Mouse (Mus musculus) CH12.LX (cell line): ENCODE data around the gene Slc25a14. TPM values are rescaled to one million over a fixed set of nuclear protein-coding genes. Genes with fewer than 3 reads are reported as not detected.
A peak's percentile ranks its signal among the peaks of the same experiment; 100 is the strongest.

Experiments
- DNase-seq: peaks from one replicate; pipeline ENCODE4 v3.0.0-alpha.2; 2013; ENCODE audit errors: extremely low read depth
- H3K27ac ChIP-seq: 2 replicates; pipeline ENCODE4 v1.5.1; 2012; ENCODE audit warnings: low read depth, mild to moderate bottlenecking, control low read depth, moderate library complexity; ENCODE audit not compliant: insufficient read depth
- H3K27me3 ChIP-seq: replicated peaks from 2 replicates; pipeline ENCODE3; 2012; ENCODE audit warnings: inconsistent platforms
- H3K36me3 ChIP-seq, 2 experiments: replicated peaks in 1 of 2; 2 replicates each; pipeline versions ENCODE3 to v1.6.1; 2012; ENCODE audit warnings: inconsistent platforms in 1 of 2, low read length in 1 of 2, mild to moderate bottlenecking in 1 of 2, mixed read lengths in 1 of 2, moderate library complexity in 1 of 2; ENCODE audit not compliant: control insufficient read depth in 1 of 2, insufficient read depth in 1 of 2
- H3K4me1 ChIP-seq, 2 experiments: 2 replicates each; pipeline ENCODE4 v1.6.1; 2012; ENCODE audit warnings: inconsistent platforms in 1 of 2, moderate library complexity in 1 of 2; ENCODE audit not compliant: insufficient read depth in 2 of 2, control insufficient read depth in 1 of 2
- H3K4me2 ChIP-seq: 2 replicates; pipeline ENCODE4 v1.6.1; 2012; ENCODE audit warnings: low read depth, mild to moderate bottlenecking, control low read depth; ENCODE audit not compliant: poor library complexity, insufficient read depth, severe bottlenecking
- H3K4me3 ChIP-seq, 3 experiments: fragments of 150-350 bp in 1 of 3; sonication (generic) in 1 of 3; replicated peaks in 1 of 3; 2 replicates each; pipeline versions ENCODE3 to v1.5.1; 2011 to 2012; ENCODE audit warnings: low read depth in 2 of 3, low read length in 2 of 3, mild to moderate bottlenecking in 2 of 3, moderate library complexity in 2 of 3, control low read depth in 1 of 3, improper control_type of control experiment in 1 of 3, inconsistent platforms in 1 of 3, mixed read lengths in 1 of 3; ENCODE audit not compliant: poor library complexity in 1 of 3
- H3K79me2 ChIP-seq: replicated peaks from 2 replicates; pipeline ENCODE4 v1.6.1; 2012; ENCODE audit warnings: mild to moderate bottlenecking, moderate library complexity; ENCODE audit not compliant: control insufficient read depth, poor library complexity, insufficient read depth, severe bottlenecking; ENCODE audit errors: extremely low read depth
- H3K9ac ChIP-seq: 2 replicates; pipeline ENCODE4 v1.6.1; 2012; ENCODE audit warnings: low read depth, mild to moderate bottlenecking, control low read depth, moderate library complexity; ENCODE audit not compliant: insufficient read depth
- H3K9me3 ChIP-seq: replicated peaks from 2 replicates; pipeline ENCODE3; 2012; ENCODE audit warnings: low read length, inconsistent platforms, mixed read lengths
- BHLHE40 ChIP-seq: IDR thresholded peaks from 2 replicates; pipeline ENCODE4 v1.6.1; 2011; ENCODE audit warnings: mild to moderate bottlenecking, low read depth, low read length, improper control_type of control experiment
- CHD2 ChIP-seq: IDR thresholded peaks from 2 replicates; pipeline ENCODE4 v1.6.1; 2011; ENCODE audit warnings: low read length, improper control_type of control experiment
- CTCF ChIP-seq, 2 experiments: IDR thresholded peaks in 1 of 2; conservative IDR thresholded peaks in 1 of 2; 2 replicates each; pipeline ENCODE4 v1.5.1; 2011 to 2012; ENCODE audit warnings: low read depth in 2 of 2, low read length in 2 of 2, improper control_type of control experiment in 1 of 2, inconsistent platforms in 1 of 2, mild to moderate bottlenecking in 1 of 2, moderate library complexity in 1 of 2
- E2F4 ChIP-seq: IDR thresholded peaks from 2 replicates; pipeline ENCODE4 v1.6.1; 2011; ENCODE audit warnings: low read depth, low read length, improper control_type of control experiment; ENCODE audit not compliant: insufficient replicate concordance
- ELF1 ChIP-seq: IDR thresholded peaks from 2 replicates; pipeline ENCODE4 v1.6.1; 2014; ENCODE audit warnings: low read depth, mild to moderate bottlenecking, inconsistent platforms, low read length, improper control_type of control experiment
- ETS1 ChIP-seq: conservative IDR thresholded peaks from 2 replicates; pipeline ENCODE4 v1.6.1; 2012; ENCODE audit warnings: low read depth, mild to moderate bottlenecking, inconsistent platforms, low read length, improper control_type of control experiment, moderate library complexity
- HCFC1 ChIP-seq: IDR thresholded peaks from 2 replicates; pipeline ENCODE4 v1.6.1; 2012; ENCODE audit warnings: low read depth, mild to moderate bottlenecking, inconsistent platforms, low read length, improper control_type of control experiment
- KAT2A ChIP-seq: IDR thresholded peaks from 2 replicates; pipeline ENCODE4 v1.6.1; 2012; ENCODE audit warnings: low read length, improper control_type of control experiment, inconsistent platforms; ENCODE audit not compliant: insufficient replicate concordance
- MAX ChIP-seq: IDR thresholded peaks from 2 replicates; pipeline ENCODE4 v1.6.1; 2011; ENCODE audit warnings: low read length, improper control_type of control experiment
- MXI1 ChIP-seq: IDR thresholded peaks from 2 replicates; pipeline ENCODE4 v1.6.1; 2011; ENCODE audit warnings: mild to moderate bottlenecking, low read depth, low read length, improper control_type of control experiment
- NRF1 ChIP-seq: IDR thresholded peaks from 2 replicates; pipeline ENCODE4 v1.6.1; 2014; ENCODE audit warnings: low read depth, mild to moderate bottlenecking, inconsistent platforms, low read length, improper control_type of control experiment, moderate library complexity
- POLR2A ChIP-seq: IDR thresholded peaks from 2 replicates; pipeline ENCODE4 v1.6.1; 2011; ENCODE audit warnings: low read depth, mild to moderate bottlenecking, improper control_type of control experiment, low read length
- SIN3A ChIP-seq: IDR thresholded peaks from 2 replicates; pipeline ENCODE4 v1.6.1; 2012; ENCODE audit warnings: low read length, improper control_type of control experiment, inconsistent platforms
- TCF12 ChIP-seq: IDR thresholded peaks from 2 replicates; pipeline ENCODE4 v1.6.1; 2014; ENCODE audit warnings: low read depth, mild to moderate bottlenecking, inconsistent platforms, low read length, improper control_type of control experiment
- UBTF ChIP-seq: IDR thresholded peaks from 2 replicates; pipeline ENCODE4 v1.6.1; 2012; ENCODE audit warnings: low read depth, mild to moderate bottlenecking, inconsistent platforms, low read length, improper control_type of control experiment, moderate library complexity
- dilution Hi-C: fragments of 300-500 bp; cut with MboI; formaldehyde crosslinking; loops from 2 replicates; pipeline ENCODE4 v1.14.3; 2020; ENCODE audit warnings: low sequenced_read_pairs; ENCODE audit not compliant: extremely low pct_unique_long_range_greater_than_20kb, extremely low pct_ligation_motif_present
- in situ Hi-C: fragments of 300-500 bp; cut with MboI; formaldehyde crosslinking; loops from 3 replicates; pipeline ENCODE4 v1.14.3; 2019; ENCODE audit warnings: low sequenced_read_pairs, low pct_ligation_motif_present, low pct_unique_long_range_greater_than_20kb, mixed read lengths
- polyA plus RNA-seq: library from polyadenylated mRNA; unstranded; fragments of >175 nt; gene quantifications from 2 replicates; pipeline ENCODE4 v1.2.1, GENCODE M21; 2012; ENCODE audit warnings: low read depth; ENCODE audit not compliant: insufficient read length
- total RNA-seq, 2 experiments: library from RNA; depleted of rRNA; stranded (reverse); fragments of 300-350 nt in 1 of 2; fragments of >200 nt in 1 of 2; gene quantifications; 2 replicates each; pipeline ENCODE4 v1.2.3; 2012 to 2014

Slc25a14 gene
- total and polyA plus RNA-seq, 3 experiments = 9.7 to 13.7 (median 10.1) TPM

DNA sequence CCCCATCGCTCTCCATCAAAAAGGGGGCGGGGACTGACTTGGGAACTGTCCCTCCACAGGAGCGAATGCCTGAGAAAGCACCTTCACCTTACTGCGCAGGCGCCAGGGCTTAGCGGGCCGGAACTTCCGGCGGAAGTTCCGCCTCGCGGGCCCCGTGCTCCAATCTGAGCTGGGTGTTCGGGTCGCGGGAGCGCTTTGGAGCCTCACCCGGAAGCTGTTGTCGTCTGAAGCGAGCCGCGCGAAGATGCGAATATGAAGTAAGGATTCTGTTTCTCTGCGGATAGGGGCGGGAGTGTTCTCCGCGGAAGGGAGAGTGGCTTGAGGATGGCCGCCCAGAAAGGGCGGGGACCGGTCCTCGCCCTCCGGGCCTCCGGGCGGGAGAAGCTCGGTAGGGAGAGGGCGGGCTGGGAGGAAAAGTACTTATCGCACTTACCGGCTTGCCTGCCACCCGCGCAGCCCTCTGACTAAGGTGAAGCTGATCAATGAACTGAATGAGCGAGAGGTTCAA is 71.7 kb downstream of the Slc25a14 start, which contains the start of gene Rbmx2:
Gene Rbmx2, plus strand, starts transcription at position 141 of the 508 bp plus-strand sequence.
- dilution Hi-C loops = no loop called here
- peak; percentile 90 for DNase-seq
- H3K9me3 ChIP-seq = no peaks in the 10 kb centered on the region
- no peak within 1 kb of the TSS for H3K27ac ChIP-seq
- H3K36me3 ChIP-seq = peaks cover 3 to 11% of the 10 kb centered on the region in 2 experiments
- H3K9ac ChIP-seq = peak within 1 kb of the TSS; percentile 69; the same call in 1 of the 2 replicates
- H3K4me3 ChIP-seq = peak within 1 kb of the TSS; percentile 59 to 71 (median 64)
- peaks cover 3 to 17% of the 10 kb centered on the region in 2 experiments; a peak in 2 of 4 replicates for H3K4me1 ChIP-seq
- TF ChIP-seq NRF1 = peak; percentile 90
- TF ChIP-seq POLR2A = peak; percentile 64; the same call in 1 of the 2 replicates
- 0 out of 2 replicates have a peak, but pooled peaks have one; percentile 62 for TF ChIP-seq E2F4
- no peak for TF ChIP-seq CTCF (conservative IDR thresholded peaks at IDR 0.05 in 1 of 2, IDR thresholded peaks at IDR 0.05 in 1 of 2; ENCODE audit: low read depth in 2 of 2, low read length in 2 of 2)
- peak; percentile 75 for TF ChIP-seq CHD2
- peak; percentile 93 for TF ChIP-seq ELF1
- no peak for TF ChIP-seq MXI1
- peak; percentile 75; the same call in 1 of the 2 replicates for TF ChIP-seq KAT2A
- TF ChIP-seq HCFC1 = peak; percentile 85
- peak; percentile 78; the same call in 1 of the 2 replicates for TF ChIP-seq SIN3A
- no peak for TF ChIP-seq MAX
- TF ChIP-seq, all 38 proteins: peak for 8
- H3K79me2 ChIP-seq = peaks cover 4% of the 10 kb centered on the region; the same call in 1 of the 2 replicates
- H3K4me2 ChIP-seq = peak within 1 kb of the TSS; percentile 81
- no peaks in the 10 kb centered on the region for H3K27me3 ChIP-seq
- in situ Hi-C loops = loop anchor here (25.0 kb wide), 1 partner anchor 617 kb away; no protein-coding TSS in a partner anchor

DNA sequence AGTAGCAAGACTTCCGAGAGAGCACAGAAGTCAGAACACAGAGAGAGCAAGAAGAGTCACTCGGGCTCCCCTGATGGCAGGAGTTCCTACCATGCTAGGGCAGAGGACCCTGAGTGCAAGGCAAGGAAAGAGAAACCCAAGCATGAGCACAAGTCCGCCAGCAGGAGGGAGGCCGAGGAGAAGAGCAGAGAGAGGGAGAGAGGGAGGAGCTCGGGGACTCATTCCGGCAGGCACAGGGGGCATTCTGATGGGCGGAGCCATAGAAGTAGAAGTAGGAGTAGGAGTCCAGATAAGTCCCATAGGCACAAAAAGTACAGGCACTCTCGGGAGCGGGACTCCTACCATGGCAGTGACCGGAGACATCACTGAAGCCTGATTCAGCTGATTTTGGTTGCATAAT is 86.5 kb downstream of the Slc25a14 start:
- H3K4me2 ChIP-seq = no peak overlapping the region
- no peak overlapping the region for H3K9ac ChIP-seq
- H3K4me3 ChIP-seq = no peak overlapping the region
- H3K79me2 ChIP-seq = no peaks in the 10 kb centered on the region
- in situ Hi-C loops (no loop called here), dilution Hi-C loops (no loop called here)
- no peaks in the 10 kb centered on the region for H3K27me3 ChIP-seq
- H3K36me3 ChIP-seq = peaks cover 9 to 46% of the 10 kb centered on the region in 2 experiments
- no peaks in the 10 kb centered on the region for H3K4me1 ChIP-seq
- no peaks in the 10 kb centered on the region for H3K9me3 ChIP-seq
- DNase-seq = no peak
- no peak overlapping the region for H3K27ac ChIP-seq
- no peak for TF ChIP-seq CTCF (conservative IDR thresholded peaks at IDR 0.05 in 1 of 2, IDR thresholded peaks at IDR 0.05 in 1 of 2; ENCODE audit: low read depth in 2 of 2, low read length in 2 of 2)
- TF ChIP-seq UBTF = no peak
- no peak for TF ChIP-seq BHLHE40
- TF ChIP-seq CHD2 = no peak
- TF ChIP-seq TCF12 = no peak
- no peak for TF ChIP-seq HCFC1
- TF ChIP-seq ELF1 = no peak
- no peak for TF ChIP-seq ETS1

Other genes starting within 250 kb of the Slc25a14 start
- gene Elf4, start 160.3 kb upstream of the Slc25a14 start, total RNA-seq (2012; rRNA removed) = 4.8 and 5.3 TPM in 2 replicates
- 0.82 and 1.4 TPM in 2 replicates for gene Elf4, start 160.3 kb upstream of the Slc25a14 start, total RNA-seq (2014; rRNA removed)
- 10.1 and 12.4 TPM in 2 replicates for gene Elf4, start 160.3 kb upstream of the Slc25a14 start, polyA plus RNA-seq
- gene Aifm1, start 109.8 kb upstream of the Slc25a14 start, total RNA-seq (2012; rRNA removed) = 32.7 and 46.3 TPM in 2 replicates
- 30.3 and 32.0 TPM in 2 replicates for gene Aifm1, start 109.8 kb upstream of the Slc25a14 start, total RNA-seq (2014; rRNA removed)
- gene Aifm1, start 109.8 kb upstream of the Slc25a14 start, polyA plus RNA-seq = 57.3 and 61.4 TPM in 2 replicates
- 0.13 TPM in 1 of 2 replicates, not detected in the other for gene Rab33a, start 104.1 kb upstream of the Slc25a14 start, total RNA-seq (2012; rRNA removed)
- not detected in 2 replicates for gene Rab33a, start 104.1 kb upstream of the Slc25a14 start, total RNA-seq (2014; rRNA removed)
- not detected in 2 replicates for gene Rab33a, start 104.1 kb upstream of the Slc25a14 start, polyA plus RNA-seq
- gene Zfp280c, start 28.9 kb upstream of the Slc25a14 start, total RNA-seq (2012; rRNA removed) = 12.5 and 12.7 TPM in 2 replicates
- 30.5 and 32.3 TPM in 2 replicates for gene Zfp280c, start 28.9 kb upstream of the Slc25a14 start, total RNA-seq (2014; rRNA removed)
- 24.0 and 29.2 TPM in 2 replicates for gene Zfp280c, start 28.9 kb upstream of the Slc25a14 start, polyA plus RNA-seq
- gene Gpr119, start 51.1 kb downstream of the Slc25a14 start, total RNA-seq (2012; rRNA removed) = not detected in 2 replicates
- gene Gpr119, start 51.1 kb downstream of the Slc25a14 start, total RNA-seq (2014; rRNA removed) = not detected in 2 replicates
- not detected in 2 replicates for gene Gpr119, start 51.1 kb downstream of the Slc25a14 start, polyA plus RNA-seq
- gene Rbmx2, start 71.6 kb downstream of the Slc25a14 start, total RNA-seq (2012; rRNA removed) = 15.1 and 17.2 TPM in 2 replicates
- gene Rbmx2, start 71.6 kb downstream of the Slc25a14 start, total RNA-seq (2014; rRNA removed) = 14.6 and 16.9 TPM in 2 replicates
- 18.4 and 23.4 TPM in 2 replicates for gene Rbmx2, start 71.6 kb downstream of the Slc25a14 start, polyA plus RNA-seq